Mouse (Mus musculus): Measurements from ENCODE around the gene Pkd1l1.

The Pkd1l1 gene

DNA sequence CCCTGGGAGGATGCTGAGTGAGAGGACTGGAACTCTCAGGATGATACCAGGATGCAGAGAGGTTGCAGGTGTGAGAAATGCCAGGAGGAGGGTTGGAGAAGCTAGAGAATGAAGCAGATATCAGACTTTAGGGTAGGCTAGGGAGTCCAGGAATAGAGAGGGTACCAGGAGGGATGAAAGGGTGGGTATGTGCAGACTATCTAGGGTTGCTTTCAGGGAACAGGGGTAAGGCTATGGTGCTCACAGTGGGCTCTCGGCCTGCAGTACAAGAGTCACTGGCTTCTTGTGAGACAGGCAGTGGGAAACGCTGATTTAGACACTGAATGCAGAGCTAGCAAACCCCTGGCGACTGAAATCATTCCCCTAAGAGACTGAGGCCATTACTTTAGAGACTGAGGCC lies at the start of gene Pkd1l1:
Gene Pkd1l1 (minus strand): TSS at position 101 of the 400 bp plus-strand sequence.
- DNase-seq (ENCODE audit: low spot score): no peak

DNA sequence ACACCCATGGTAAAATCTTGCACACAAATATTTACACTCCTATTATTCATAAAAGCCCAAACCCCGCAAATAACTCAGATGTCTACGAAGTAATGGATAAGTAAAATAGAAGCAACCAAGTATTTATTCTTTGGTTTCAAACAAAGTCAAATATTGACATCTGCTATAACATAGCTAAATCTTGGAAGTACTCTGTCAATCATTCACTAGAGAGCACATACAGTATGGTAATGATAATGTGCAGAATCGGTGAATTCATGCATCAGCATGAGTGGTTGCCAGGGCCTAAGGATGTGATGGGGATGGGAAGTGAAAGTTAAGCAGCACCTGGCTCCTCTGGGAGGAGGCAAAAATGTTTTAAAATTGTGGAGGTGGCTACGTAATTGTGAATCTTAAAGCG lies 47.1 kb upstream of the Pkd1l1 start:
- no peak for DNase-seq (ENCODE audit: low spot score)

DNA sequence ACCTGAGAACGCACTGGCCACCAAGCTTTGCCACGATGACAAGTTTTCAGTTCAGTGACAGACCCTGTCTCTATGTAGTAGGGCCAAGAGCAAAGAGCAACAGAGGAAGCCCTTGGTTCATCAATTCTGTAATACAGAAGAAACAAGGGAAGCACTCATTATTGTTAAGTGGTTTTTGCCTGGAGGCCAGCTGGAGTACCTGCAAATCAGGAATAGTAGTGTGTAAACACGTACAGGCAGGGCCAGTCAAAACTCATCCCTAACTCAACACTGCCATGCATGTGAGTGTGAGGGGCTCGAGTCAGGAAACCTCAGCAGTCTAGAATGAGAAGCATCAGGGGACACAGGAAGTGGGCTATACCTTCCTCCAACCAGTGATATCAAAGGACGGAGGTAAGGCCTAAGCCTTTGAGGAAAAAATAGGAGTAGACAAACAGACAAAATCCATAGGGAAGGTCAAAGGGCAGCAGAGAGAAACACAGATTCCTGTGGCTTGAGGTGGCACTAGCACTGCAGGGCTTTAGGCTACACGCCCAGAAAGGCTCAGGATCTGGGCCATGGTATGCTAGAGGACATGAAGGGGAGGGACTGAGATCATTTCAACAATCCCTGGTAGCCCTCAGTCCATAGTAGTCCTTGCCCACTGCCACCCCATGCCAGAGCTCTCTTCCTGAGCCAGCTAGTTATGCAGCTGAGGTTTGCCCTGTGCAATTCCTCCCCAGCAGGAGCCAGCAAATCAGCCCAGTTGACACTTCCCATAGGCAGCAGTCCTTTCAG lies 45.6 kb upstream of the Pkd1l1 start:
- no peak for DNase-seq (ENCODE audit: low spot score)

DNA sequence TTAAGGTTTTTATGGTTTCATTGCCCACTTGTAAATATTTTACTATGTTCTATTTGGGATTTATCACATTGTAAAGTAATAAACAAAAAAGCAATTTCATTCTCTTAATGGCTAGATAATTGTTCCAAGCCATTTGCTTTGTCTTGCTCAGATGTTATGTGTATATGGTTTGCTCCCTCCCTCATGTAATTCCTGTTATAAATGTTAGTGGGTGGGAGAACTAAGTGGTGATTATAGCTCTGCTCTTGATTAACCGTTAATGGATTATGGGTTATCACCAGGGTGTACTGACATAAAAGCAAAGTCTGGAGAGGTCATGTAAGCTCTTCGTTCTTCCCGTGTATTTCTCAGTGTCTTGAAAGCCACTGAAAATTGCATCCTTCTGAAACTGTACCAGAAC lies 41.7 kb upstream of the Pkd1l1 start:
- no peak for DNase-seq (ENCODE audit: low spot score)

DNA sequence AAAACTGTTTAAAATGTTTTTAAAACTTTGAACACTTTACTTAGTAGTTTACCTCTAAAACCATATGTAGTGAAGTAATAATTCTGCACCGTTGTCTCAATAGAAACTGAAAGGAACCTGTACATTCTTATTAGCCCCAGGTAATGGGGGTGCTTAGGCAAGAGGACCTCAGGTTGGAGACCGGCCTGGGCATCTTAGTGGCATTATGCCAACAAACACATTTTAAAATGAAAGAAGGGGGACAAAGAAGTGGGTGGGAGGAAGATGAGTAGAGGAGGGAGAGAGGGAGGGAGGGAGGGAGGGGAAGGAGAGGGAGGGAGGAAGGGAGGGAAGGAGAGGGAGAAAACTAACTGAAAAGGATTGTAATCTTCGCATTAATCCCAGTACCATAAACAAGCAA lies 38.3 kb upstream of the Pkd1l1 start:
- no peak for DNase-seq (ENCODE audit: low spot score)

DNA sequence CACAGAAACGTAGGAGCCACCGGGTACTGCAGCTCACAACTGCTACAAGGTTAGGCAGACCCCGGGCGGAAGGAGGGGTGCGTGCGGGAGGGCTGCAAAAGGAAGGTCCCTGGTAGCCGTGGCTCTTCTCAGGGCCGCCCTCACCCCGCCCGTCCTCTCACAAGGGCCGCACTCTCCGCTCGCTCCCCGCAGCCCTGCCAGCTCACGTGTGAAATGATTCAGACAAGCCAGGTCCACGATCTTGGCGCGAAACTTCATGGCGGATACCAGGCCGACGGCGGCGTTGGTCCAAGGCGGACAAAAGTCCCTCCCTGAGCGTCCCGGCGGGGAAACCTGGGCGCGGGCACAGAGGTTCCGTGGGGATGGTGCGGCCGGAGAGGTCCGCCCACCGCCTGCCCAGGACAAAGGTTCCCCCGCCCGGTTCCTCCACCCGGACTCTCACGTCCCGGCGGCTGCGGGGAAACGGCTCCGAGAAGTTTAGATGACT lies 37.8 kb upstream of the Pkd1l1 start, which contains the start of gene Hus1:
Gene Hus1 (minus strand): TSS at position 339 of the 487 bp plus-strand sequence.
- peak; percentile 76 for DNase-seq (ENCODE audit: low spot score)

DNA sequence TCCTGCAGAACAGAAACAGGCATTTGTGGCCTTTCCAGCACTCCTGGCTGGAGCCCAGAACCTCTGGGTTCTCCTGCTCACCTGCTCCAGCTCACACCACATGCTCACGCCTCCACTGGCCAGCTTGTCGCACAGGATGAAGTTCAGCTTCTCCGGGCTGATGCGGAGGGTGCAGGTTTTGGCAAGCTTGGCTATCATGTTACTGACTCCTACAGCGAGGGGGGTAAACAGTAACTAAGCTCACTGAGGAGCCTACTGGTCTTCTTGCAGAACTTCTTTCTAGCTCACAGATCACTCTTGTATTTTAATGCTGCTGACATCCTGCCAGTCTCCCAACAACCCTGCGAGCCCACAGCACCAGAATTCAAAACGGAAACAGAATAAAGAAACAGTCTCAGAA lies 37.4 kb upstream of the Pkd1l1 start:
- no peak for DNase-seq (ENCODE audit: low spot score)

DNA sequence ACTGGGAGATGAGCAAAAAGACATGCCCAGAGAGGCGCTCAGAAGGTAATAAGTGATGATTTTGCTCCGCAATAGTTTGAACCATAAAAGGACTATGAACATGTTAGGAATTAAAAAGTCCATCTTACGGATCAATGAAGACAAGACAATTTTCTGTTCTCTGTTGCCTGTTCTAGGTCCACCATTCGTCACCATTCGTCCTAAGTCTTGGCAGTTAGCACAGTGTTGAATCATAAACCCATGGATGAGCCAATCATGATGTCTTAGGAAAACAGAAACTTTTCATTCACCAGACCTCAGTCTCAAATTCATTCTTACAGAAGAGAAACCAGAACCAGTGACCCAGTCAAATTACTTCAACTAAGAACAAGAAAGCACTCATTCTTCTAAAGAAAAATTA lies 35.7 kb upstream of the Pkd1l1 start:
- no peak for DNase-seq (ENCODE audit: low spot score)

DNA sequence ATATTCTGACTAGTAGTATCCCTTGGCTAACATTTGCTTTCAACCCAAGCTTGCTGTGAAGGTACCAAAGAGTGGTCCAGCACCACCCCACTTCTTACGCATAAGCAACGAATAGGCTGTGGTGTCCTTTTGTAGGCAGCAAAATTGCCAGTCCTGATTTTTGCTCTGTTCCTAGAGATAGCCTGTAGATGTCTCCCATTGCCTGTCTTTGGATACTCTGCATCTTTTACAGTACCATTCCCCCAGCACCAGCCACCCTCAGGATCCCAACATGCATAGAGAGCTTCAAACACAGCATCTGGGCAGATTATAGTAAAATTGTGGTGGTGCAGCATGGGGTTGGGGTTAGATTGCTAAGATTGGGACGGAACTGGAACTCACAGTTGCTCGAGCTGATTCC lies 15.0 kb upstream of the Pkd1l1 start:
- DNase-seq (ENCODE audit: low spot score): no peak

DNA sequence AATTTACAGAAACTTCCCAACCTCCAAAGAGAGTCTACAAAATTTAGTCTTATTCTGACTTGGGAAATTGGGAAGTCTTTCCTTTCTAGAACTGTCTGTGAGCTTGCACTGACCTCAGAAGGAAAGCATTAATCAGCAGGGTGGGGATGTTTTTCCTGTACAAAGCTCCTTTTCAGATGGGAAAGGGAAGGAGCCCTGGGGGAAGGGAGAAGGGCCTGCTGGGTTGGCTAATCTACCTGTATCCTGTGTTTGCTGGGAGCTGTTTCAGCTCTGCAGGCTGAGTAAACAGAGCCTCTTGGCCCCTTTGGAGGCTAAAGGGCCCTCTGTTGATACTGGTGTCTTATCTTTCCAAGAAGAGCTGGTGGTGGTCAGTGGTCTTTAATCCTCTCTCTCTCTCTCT lies 13.0 kb upstream of the Pkd1l1 start:
- DNase-seq (ENCODE audit: low spot score): no peak

DNA sequence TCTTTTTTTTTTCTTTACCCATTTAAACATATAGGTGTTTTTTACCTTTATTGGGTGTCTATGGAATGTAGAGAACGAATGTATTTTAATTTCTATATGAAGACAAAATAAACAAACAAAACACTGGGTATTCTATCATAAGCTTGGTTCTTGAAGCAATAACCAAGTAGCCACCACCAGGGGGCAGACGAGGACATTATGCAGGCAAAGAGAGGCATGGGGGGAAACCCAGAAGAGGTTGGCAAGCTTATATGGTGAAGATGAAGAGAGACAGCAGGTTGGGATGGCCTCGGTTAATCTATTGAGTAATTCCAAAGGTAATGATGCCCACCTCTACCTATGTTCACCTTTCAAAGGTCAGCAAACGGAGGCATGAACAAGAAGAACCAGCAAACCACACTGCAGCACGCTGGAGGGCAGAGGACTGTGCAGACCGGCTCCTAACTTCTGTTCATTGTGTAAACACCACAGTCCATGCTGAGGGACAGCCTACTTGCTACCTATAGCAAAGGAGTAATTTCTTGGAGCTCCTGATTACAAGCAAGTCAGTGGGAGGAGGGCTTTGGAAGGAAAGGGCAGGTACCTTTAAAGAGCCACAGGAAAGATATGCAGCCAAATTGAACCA lies 10.3 kb upstream of the Pkd1l1 start:
- DNase-seq (ENCODE audit: low spot score): peak; percentile 9

DNA sequence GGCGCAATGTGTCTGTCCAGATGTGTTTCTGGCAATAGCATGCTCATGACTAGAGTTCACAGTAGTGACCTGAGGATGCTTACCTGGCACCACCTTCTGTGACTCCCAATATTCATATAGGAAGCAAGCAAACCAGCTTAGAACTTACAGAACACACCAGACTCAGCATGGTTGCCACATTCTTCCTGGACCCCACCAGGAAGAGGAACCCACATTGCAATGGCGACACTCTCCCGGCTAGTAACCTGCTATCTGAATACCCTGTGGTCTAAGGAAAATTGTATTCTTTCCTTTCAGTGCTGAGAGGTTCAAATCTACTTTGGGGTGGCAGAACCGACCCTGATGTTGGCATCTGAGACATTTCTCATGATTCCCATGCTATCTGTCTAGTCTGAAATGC lies 5.1 kb upstream of the Pkd1l1 start:
- DNase-seq (ENCODE audit: low spot score): no peak

DNA sequence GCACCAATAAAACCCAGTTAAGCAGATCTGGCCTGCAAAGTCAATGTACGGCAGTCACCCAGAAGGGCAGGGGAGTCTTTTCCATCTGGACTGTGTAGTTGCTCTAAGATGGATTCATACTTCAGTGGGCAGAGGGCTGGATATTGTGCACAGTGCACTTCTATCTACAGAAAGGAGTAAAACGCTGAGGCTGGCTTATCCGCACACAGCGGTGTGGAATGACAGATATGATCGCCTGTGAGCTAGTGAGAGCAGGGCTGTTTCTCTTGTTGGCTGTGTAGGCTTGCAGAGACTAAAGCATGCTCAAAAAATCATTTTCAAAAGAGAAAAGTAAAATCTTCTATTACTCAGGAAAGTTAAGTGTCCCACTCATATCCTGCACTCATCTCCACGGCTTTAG lies 973 bp downstream of the Pkd1l1 start:
- no peak for DNase-seq (ENCODE audit: low spot score)

DNA sequence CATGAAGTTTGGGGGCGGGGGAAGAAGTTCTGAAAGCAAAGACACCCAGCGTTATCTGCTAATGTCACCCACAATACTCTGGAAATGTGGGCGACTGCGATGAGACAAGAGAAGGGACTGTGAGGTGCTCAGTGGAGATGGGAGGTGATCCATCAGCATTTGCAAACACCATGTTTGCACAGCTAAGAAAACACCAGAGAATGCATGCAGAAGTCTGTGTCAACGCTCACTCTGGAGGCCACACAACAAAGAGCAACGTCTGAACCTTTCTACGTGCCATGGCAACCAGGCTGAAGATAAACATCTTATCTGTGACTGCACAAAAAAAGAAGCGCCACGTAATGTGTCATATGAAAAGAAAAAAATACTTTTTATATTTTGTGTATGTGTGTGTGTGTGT lies 2.6 kb downstream of the Pkd1l1 start:
- no peak for DNase-seq (ENCODE audit: low spot score)

DNA sequence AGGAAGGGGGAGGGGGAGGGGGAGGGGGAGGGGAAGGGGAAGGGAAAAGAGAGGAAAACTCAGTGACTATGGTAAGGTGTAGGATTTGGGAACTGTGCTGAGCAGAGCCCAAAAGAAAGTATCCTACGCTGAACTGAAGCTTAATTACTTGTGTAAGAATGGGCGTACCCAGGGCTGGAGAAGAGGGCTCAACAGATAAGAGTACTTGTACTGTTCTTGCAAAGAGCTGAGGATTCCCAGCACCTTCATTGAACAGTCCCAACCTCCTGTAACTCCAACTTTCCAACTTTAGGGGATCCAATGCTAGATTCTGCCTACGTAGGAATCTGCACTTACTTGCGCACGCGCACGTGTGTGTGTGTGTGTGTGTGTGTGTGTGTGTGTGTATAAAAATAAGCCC lies 5.0 kb downstream of the Pkd1l1 start:
- DNase-seq (ENCODE audit: low spot score): no peak

DNA sequence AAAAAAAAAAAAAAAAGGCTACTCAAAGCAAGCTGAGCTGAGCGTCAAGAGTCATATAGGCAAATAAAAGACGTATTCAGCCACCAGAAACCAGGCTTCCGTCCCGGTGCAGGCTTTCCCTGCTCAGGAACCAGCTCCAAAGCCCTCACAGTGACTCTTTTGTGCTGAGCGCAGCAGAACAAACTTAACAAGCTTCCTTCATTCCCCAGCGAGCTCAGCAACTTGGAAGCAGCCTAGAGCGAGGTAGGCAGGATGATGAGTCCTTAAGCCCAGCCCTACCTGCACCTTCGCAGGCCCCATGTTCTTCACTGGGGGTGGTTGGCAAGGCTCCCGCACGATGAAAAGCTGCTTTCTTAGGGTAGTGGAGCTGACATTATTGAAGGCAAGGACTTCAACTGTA lies 14.5 kb downstream of the Pkd1l1 start:
- DNase-seq (ENCODE audit: low spot score): no peak

DNA sequence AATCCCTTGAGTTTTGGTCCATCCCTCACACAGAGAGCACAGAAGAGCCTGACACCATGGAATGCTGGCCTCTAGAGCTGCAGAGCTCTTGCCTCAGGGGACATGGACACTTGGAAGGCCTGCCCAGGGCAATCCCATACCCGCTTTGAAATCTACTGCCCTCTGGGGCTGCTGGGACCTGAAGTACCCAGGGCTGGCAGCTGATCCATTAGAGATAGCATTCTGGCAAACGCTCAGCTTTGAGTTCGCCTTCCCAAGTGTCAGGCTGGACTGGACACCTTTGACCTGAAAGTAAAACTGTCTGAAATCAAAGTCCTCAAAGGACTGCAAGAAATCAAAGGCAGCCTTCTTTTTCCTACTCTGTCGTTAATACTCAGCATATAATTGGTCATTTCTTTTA lies 15.0 kb downstream of the Pkd1l1 start:
- no peak for DNase-seq (ENCODE audit: low spot score)

DNA sequence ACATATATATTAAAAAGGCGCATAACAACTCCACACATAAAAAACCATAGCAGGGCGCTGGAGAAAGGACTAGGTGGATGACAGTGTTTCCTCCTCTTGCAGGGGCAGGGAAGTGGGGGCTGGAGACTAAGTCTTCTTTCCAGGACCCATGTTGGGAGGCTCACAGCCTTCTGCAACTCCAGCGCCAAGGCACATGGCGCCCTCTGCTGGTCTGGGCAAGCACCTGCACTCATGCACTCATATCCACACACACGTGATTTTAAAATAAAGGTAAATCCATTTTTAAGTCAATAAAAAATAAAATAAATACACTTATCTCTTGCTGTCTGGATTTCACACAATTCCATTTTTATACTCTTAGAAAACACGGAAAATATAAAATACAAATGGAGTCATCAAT lies 16.0 kb downstream of the Pkd1l1 start:
- no peak for DNase-seq (ENCODE audit: low spot score)

DNA sequence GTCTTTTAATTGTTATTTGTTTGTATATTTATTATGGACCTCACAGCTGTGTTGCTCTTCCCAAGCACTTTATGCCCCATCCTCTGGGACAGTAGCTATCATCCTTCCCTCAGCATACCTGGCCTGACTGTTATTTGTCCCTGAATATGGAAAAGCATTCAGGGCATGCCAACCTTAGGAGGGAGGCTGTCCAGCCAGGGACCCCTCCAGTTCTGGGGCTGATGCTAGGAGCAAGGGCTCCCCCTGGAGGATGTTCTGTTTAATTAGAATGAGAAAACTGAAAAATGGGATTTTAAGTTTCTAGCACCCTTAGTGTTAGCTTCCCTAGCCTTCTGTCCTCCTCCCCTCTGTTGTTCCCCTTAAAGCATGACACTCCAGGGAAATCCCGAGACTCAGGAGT lies 17.4 kb downstream of the Pkd1l1 start:
- no peak for DNase-seq (ENCODE audit: low spot score)

DNA sequence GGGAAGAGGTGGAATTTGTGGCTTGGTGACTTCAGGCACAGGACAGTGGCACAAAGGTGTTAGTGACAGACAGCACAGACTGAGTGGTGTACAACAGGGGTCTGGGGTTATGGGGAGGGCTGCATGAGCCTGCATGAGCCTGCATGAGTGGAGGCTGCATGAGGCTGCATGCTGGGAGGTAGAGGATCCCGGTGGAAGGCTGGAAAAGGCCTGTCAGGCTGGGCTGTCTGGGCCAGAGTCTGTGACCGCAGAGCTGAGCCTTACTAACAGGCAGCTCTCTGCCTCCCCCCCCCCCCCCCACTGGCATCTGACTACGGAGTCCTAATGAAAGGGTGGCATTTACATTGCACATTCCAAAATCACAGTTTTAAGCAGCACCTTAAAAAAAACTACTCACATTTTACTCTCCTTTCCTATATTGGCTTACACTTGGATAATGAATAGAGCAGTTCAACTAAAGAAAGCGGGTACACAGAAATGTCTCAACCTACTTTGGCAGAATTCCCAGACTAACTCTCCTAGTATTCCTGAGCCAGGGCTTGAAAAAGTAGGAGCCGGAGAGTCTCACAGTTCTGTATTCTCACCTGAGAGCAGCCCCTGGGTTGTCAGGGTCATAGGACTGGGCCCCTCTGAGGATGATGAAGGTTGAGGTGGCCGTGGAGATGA lies 23.2 kb downstream of the Pkd1l1 start:
- no peak for DNase-seq (ENCODE audit: low spot score)

DNA sequence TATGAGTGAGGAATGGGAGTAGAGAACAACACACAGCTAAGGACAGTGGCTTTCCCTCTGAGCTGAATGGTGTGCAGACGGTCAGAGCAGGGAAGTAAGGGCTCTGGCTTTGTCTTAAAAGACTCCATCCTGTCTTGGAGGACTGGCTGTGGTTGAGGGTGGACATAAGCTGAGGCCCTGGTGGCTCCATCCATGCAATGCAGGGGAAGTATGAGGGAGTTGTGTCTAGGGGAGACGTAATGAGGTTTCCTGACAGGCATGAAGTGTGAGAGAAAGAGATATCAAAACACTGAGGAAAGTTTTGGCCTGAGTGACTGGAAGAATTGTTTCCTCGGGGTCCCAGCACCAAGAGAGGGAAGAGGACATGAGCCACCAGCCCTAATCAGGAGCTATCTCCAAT lies 24.2 kb downstream of the Pkd1l1 start:
- no peak for DNase-seq (ENCODE audit: low spot score)

DNA sequence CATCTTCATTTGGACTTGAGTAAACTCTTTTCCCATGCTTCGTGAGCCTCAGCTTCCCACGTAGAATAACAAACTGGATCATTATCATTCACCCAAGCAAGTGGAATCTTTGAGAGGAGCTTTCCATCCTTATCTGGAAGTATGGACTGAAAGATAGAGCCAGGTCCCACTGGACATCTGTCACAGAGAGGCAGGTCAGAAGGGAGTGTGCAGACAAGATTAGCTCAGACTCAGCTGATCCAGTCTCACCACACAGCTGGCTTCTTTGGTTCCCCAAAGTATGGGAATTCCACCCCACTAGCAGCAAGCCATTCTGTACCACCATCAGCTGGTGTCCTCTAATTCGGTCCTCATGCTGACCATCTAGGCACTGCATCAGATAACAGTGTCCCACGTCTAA lies 29.0 kb downstream of the Pkd1l1 start:
- no peak for DNase-seq (ENCODE audit: low spot score)

DNA sequence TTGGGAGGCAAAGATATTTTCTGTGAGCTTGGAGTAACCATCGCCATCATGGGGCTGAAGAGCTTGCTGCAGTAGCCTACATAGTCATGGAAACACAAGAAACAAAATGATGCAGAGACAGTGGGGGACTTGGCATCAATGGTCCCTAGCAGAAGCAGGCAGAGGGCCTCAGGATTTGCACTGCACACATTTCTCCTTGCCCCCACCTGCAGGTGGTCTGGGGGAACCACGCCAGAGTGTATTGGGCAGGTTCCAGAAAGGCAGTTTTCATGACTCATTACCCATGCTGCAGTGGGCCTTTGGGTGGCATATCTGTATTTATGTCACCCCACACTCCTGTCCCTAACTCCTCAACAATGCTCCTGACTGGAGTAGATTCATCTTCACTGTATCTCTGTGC lies 30.6 kb downstream of the Pkd1l1 start:
- DNase-seq (ENCODE audit: low spot score): no peak

Measured in ovary, adult 18-20 months (tissue).